Mouse (Mus musculus) C2C12 (cell line): Measurements from ENCODE around the gene Lbhd1.

Experiments
- CEBPB ChIP-seq: IDR thresholded peaks from one replicate; pipeline ENCODE4 v1.6.1; 2011; ENCODE audit warnings: low read depth, mild to moderate bottlenecking, control low read depth, moderate library complexity
- CTCF ChIP-seq: IDR thresholded peaks from one replicate; pipeline ENCODE4 v1.5.1; 2011; ENCODE audit not compliant: control insufficient read depth, insufficient read depth, insufficient read length
- MAX ChIP-seq: IDR thresholded peaks from one replicate; pipeline ENCODE4 v1.6.1; 2011; ENCODE audit warnings: mild to moderate bottlenecking, control low read depth
- USF1 ChIP-seq: IDR thresholded peaks from one replicate; pipeline ENCODE4 v1.6.1; 2011; ENCODE audit warnings: low read depth, mild to moderate bottlenecking, control low read depth, moderate library complexity

GRCm38 (mm10) chr19:8853117-8853516 is 30.4 kb upstream of the Lbhd1 start:
- no peak for TF ChIP-seq CTCF
- TF ChIP-seq MAX, result no peak
- no peak for TF ChIP-seq USF1
- TF ChIP-seq CEBPB, result no peak
